Mouse (Mus musculus) MEL (cell line): ENCODE measurements around the gene Dlg5. TPM values are rescaled to one million over a fixed set of nuclear protein-coding genes. Genes with fewer than 3 reads are reported as not detected.

Source experiments
- DNase-seq: peaks from one replicate; pipeline ENCODE4 v3.0.0; 2011; ENCODE audit warnings: low read depth, low spot score
- H3K27ac ChIP-seq: 2 replicates; pipeline ENCODE4 v1.5.1; 2012; ENCODE audit warnings: low read depth, mild to moderate bottlenecking, control low read depth, low read length, moderate library complexity; ENCODE audit not compliant: control insufficient read depth
- H3K27me3 ChIP-seq, 2 experiments: fragments of 150-350 bp in 1 of 2; sonication (generic) in 1 of 2; 2 replicates each; pipeline ENCODE4 v1.6.1; 2012; ENCODE audit warnings: low read length in 2 of 2, mild to moderate bottlenecking in 2 of 2, improper control_type of control experiment in 1 of 2, moderate library complexity in 1 of 2; ENCODE audit not compliant: insufficient read depth in 2 of 2, control insufficient read depth in 1 of 2
- H3K36me3 ChIP-seq, 2 experiments: 2 replicates each; pipeline ENCODE4 v1.6.1; 2012 to 2014; ENCODE audit warnings: low read length in 2 of 2, improper control_type of control experiment in 1 of 2, inconsistent platforms in 1 of 2, mild to moderate bottlenecking in 1 of 2; ENCODE audit not compliant: insufficient read depth in 2 of 2, control insufficient read depth in 1 of 2
- H3K4me1 ChIP-seq, 2 experiments: fragments of 150-350 bp in 1 of 2; sonication (generic) in 1 of 2; 2 replicates each; pipeline ENCODE4 v1.6.1; 2012; ENCODE audit warnings: low read length in 2 of 2, improper control_type of control experiment in 1 of 2, mild to moderate bottlenecking in 1 of 2; ENCODE audit not compliant: insufficient read depth in 2 of 2, control insufficient read depth in 1 of 2
- H3K4me3 ChIP-seq, 2 experiments: fragments of 150-350 bp in 1 of 2; sonication (generic) in 1 of 2; 2 replicates each; pipeline ENCODE4 v1.5.1; 2012; ENCODE audit warnings: low read depth in 2 of 2, low read length in 2 of 2, mild to moderate bottlenecking in 2 of 2, moderate library complexity in 2 of 2, control low read depth in 1 of 2, improper control_type of control experiment in 1 of 2; ENCODE audit not compliant: control insufficient read depth in 1 of 2, insufficient read depth in 1 of 2
- H3K79me2 ChIP-seq: 2 replicates; pipeline ENCODE4 v1.6.1; 2012; ENCODE audit warnings: mild to moderate bottlenecking, low read length, moderate library complexity; ENCODE audit not compliant: control insufficient read depth, poor library complexity, insufficient read depth
- H3K9ac ChIP-seq: 2 replicates; pipeline ENCODE4 v1.6.1; 2012; ENCODE audit warnings: low read depth, mild to moderate bottlenecking, control low read depth, low read length, moderate library complexity; ENCODE audit not compliant: control insufficient read depth, poor library complexity, severe bottlenecking
- H3K9me3 ChIP-seq: fragments of 150-350 bp; sonication (generic); replicated peaks from 2 replicates; pipeline ENCODE4 v1.6.1; 2012; ENCODE audit warnings: mild to moderate bottlenecking, low read length, improper control_type of control experiment, moderate library complexity; ENCODE audit not compliant: insufficient read depth
- BHLHE40 ChIP-seq: IDR thresholded peaks from 2 replicates; pipeline ENCODE4 v1.6.1; 2012; ENCODE audit warnings: low read depth, mild to moderate bottlenecking, inconsistent platforms, low read length, improper control_type of control experiment, borderline replicate concordance
- CTCF ChIP-seq, 3 experiments: IDR thresholded peaks in 2 of 3; conservative IDR thresholded peaks in 1 of 3; 2 replicates each; pipeline ENCODE4 v1.5.1; 2011 to 2012; ENCODE audit warnings: low read length in 3 of 3, low read depth in 2 of 3, mild to moderate bottlenecking in 2 of 3, improper control_type of control experiment in 1 of 3, inconsistent platforms in 1 of 3, mixed read lengths in 1 of 3, moderate library complexity in 1 of 3; ENCODE audit not compliant: control insufficient read depth in 1 of 3, insufficient read depth in 1 of 3, poor library complexity in 1 of 3, severe bottlenecking in 1 of 3
- E2F4 ChIP-seq: IDR thresholded peaks from 2 replicates; pipeline ENCODE4 v1.6.1; 2011; ENCODE audit warnings: low read depth, low read length, improper control_type of control experiment, borderline replicate concordance
- MAFK ChIP-seq: IDR thresholded peaks from 2 replicates; pipeline ENCODE4 v1.6.1; 2011; ENCODE audit warnings: low read depth, mild to moderate bottlenecking, low read length, improper control_type of control experiment, borderline replicate concordance
- MAZ ChIP-seq: IDR thresholded peaks from 2 replicates; pipeline ENCODE4 v1.6.1; 2012; ENCODE audit warnings: low read depth, mild to moderate bottlenecking, inconsistent platforms, low read length, improper control_type of control experiment
- MXI1 ChIP-seq: IDR thresholded peaks from 2 replicates; pipeline ENCODE4 v1.6.1; 2011; ENCODE audit warnings: mild to moderate bottlenecking, low read depth, low read length, improper control_type of control experiment
- MYB ChIP-seq: IDR thresholded peaks from 2 replicates; pipeline ENCODE4 v1.6.1; 2011; ENCODE audit warnings: mild to moderate bottlenecking, low read depth, low read length, improper control_type of control experiment
- NELFE ChIP-seq: IDR thresholded peaks from 2 replicates; pipeline ENCODE4 v1.6.1; 2011; ENCODE audit warnings: low read depth, low read length, improper control_type of control experiment
- NRF1 ChIP-seq: IDR thresholded peaks from 2 replicates; pipeline ENCODE4 v1.6.1; 2014; ENCODE audit warnings: low read depth, mild to moderate bottlenecking, inconsistent platforms, low read length, improper control_type of control experiment, moderate library complexity; ENCODE audit not compliant: poor library complexity, insufficient read depth, severe bottlenecking
- POLR2AphosphoS5 ChIP-seq: IDR thresholded peaks from 2 replicates; pipeline ENCODE4 v1.6.1; 2012; ENCODE audit warnings: low read depth, borderline replicate concordance, mild to moderate bottlenecking, inconsistent platforms, low read length, moderate library complexity, mixed read lengths
- SIN3A ChIP-seq: IDR thresholded peaks from 2 replicates; pipeline ENCODE4 v1.6.1; 2012; ENCODE audit warnings: low read length, improper control_type of control experiment, inconsistent platforms
- SMC3 ChIP-seq: IDR thresholded peaks from 2 replicates; pipeline ENCODE4 v1.6.1; 2011; ENCODE audit warnings: low read depth, low read length, improper control_type of control experiment
- TCF12 ChIP-seq: IDR thresholded peaks from 2 replicates; pipeline ENCODE4 v1.6.1; 2014; ENCODE audit warnings: low read depth, mild to moderate bottlenecking, inconsistent platforms, low read length, improper control_type of control experiment, moderate library complexity
- ZNF384 ChIP-seq: IDR thresholded peaks from 2 replicates; pipeline ENCODE4 v1.6.1; 2012; ENCODE audit warnings: low read depth, mild to moderate bottlenecking, inconsistent platforms, low read length, improper control_type of control experiment
- polyA plus RNA-seq, 2 experiments: library from polyadenylated mRNA; stranded (reverse) in 1 of 2; unstranded in 1 of 2; fragments of >175 nt in 1 of 2; fragments of >200 nt in 1 of 2; gene quantifications; 2 replicates each; pipeline versions ENCODE4 v1.2.1 to v1.2.4; 2012; ENCODE audit warnings: low replicate concordance in 2 of 2, low read depth in 1 of 2; ENCODE audit not compliant: insufficient read length in 2 of 2, insufficient read depth in 1 of 2, missing spikeins in 1 of 2
- total RNA-seq: library from RNA; depleted of rRNA; stranded (reverse); fragments of 300-350 nt; gene quantifications from 2 replicates; pipeline ENCODE4 v1.2.3, GENCODE M21; 2012

Dlg5 gene
- total and polyA plus RNA-seq, 3 experiments, result not detected

GRCm38 (mm10) chr14:24235954-24236353, 9.8 kb downstream of the Dlg5 start:
- Histone ChIP-seq H3K27ac (no peak overlapping the region), H3K4me3 (no peak overlapping the region), H3K27me3 (no peaks in the 10 kb centered on the region), H3K79me2 (no peaks in the 10 kb centered on the region), H3K4me1 (no peaks in the 10 kb centered on the region), H3K9me3 (no peaks in the 10 kb centered on the region), H3K36me3 (no peaks in the 10 kb centered on the region), H3K9ac (no peak overlapping the region)
- TF ChIP-seq SMC3 (no peak), NELFE (no peak), TCF12 (no peak), BHLHE40 (no peak), MAFK (no peak), MYB (no peak), POLR2AphosphoS5 (no peak), E2F4 (no peak), NRF1 (no peak)
- DNase-seq, result no peak

DNA sequence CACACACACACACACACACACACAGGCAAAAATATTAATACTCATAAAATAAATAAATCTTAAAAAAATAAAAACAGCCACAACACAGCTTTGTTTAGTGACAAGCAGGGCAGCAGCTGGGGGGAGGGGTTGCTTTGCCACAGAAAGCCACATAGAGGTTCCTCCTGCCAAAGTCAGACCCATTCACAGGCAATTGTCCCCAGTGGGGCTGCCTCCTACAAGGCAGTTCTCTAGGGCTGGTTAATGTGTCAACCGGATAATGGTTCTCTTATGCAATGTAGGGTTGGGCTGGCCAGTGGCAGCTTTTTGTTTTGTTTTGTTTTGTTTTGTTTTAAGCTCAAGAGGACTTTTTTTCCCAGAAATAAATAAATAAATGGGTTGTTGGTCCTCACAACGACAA, 11.3 kb downstream of the Dlg5 start:
- H3K27ac ChIP-seq, result no peak overlapping the region
- no peaks in the 10 kb centered on the region for H3K27me3 ChIP-seq
- H3K4me1 ChIP-seq, result no peaks in the 10 kb centered on the region
- no peak for DNase-seq
- H3K9me3 ChIP-seq, result no peaks in the 10 kb centered on the region
- no peak overlapping the region for H3K9ac ChIP-seq
- H3K79me2 ChIP-seq, result no peaks in the 10 kb centered on the region
- no peaks in the 10 kb centered on the region for H3K36me3 ChIP-seq
- H3K4me3 ChIP-seq, result no peak overlapping the region
- no peak for TF ChIP-seq MXI1
- no peak for TF ChIP-seq CTCF (IDR thresholded peaks at IDR 0.05 in 2 of 3, conservative IDR thresholded peaks at IDR 0.05 in 1 of 3; ENCODE audit: control insufficient read depth in 1 of 3, insufficient read depth in 1 of 3, low read depth in 2 of 3, low read length in 3 of 3, poor library complexity in 1 of 3, severe bottlenecking in 1 of 3)
- TF ChIP-seq MAZ, result no peak

- DNase-seq, result no peak
- Histone ChIP-seq H3K27ac (no peak overlapping the region), H3K4me1 (no peaks in the 10 kb centered on the region), H3K9me3 (no peaks in the 10 kb centered on the region), H3K9ac (no peak overlapping the region), H3K4me3 (no peak overlapping the region), H3K36me3 (no peaks in the 10 kb centered on the region), H3K27me3 (no peaks in the 10 kb centered on the region), H3K79me2 (no peaks in the 10 kb centered on the region)
- TF ChIP-seq NELFE, result no peak
- TF ChIP-seq MAFK, result no peak
- TF ChIP-seq SIN3A, result no peak
- no peak for TF ChIP-seq ZNF384
Observed at GRCm38 (mm10) chr14:24232641-24233633, 12.8 kb downstream of the Dlg5 start.
